Mouse (Mus musculus): ENCODE data around the gene Rims4. TPM values are rescaled to one million over a fixed set of nuclear protein-coding genes. Genes with fewer than 3 reads are reported as not detected.

The Rims4 gene
- total RNA-seq, 2 experiments from 2014 or later = not detected

Other genes starting within 250 kb of the Rims4 start
- gene Ada, start 168.4 kb downstream of the Rims4 start, total RNA-seq (2014; fragmentation: Nextera tagmentation) = 14.7 and 22.8 TPM in 2 replicates
- 17.0 and 19.3 TPM in 2 replicates for gene Ada, start 168.4 kb downstream of the Rims4 start, total RNA-seq (2017)
- not detected in 2 replicates for gene Ccn5, start 97.8 kb downstream of the Rims4 start, total RNA-seq (2014; fragmentation: Nextera tagmentation)
- gene Ccn5, start 97.8 kb downstream of the Rims4 start, total RNA-seq (2017) = not detected in 2 replicates
- gene Kcnk15, start 65.0 kb downstream of the Rims4 start, total RNA-seq (2014; fragmentation: Nextera tagmentation) = not detected in 2 replicates
- not detected in 2 replicates for gene Kcnk15, start 65.0 kb downstream of the Rims4 start, total RNA-seq (2017)
- 125 and 137 TPM in 2 replicates for gene Ywhab, start 76.3 kb upstream of the Rims4 start, total RNA-seq (2014; fragmentation: Nextera tagmentation)
- 64.1 and 69.6 TPM in 2 replicates for gene Ywhab, start 76.3 kb upstream of the Rims4 start, total RNA-seq (2017)
- not detected in 2 replicates for gene Pabpc1l, start 106.8 kb upstream of the Rims4 start, total RNA-seq (2014; fragmentation: Nextera tagmentation)
- gene Pabpc1l, start 106.8 kb upstream of the Rims4 start, total RNA-seq (2017) = not detected in 2 replicates
- gene Stk4, start 151.6 kb upstream of the Rims4 start, total RNA-seq (2014; fragmentation: Nextera tagmentation) = 132 and 145 TPM in 2 replicates
- gene Stk4, start 151.6 kb upstream of the Rims4 start, total RNA-seq (2017) = 123 and 133 TPM in 2 replicates
- 58.6 and 64.2 TPM in 2 replicates for gene Tomm34, start 152.5 kb upstream of the Rims4 start, total RNA-seq (2014; fragmentation: Nextera tagmentation)
- 41.7 and 51.4 TPM in 2 replicates for gene Tomm34, start 152.5 kb upstream of the Rims4 start, total RNA-seq (2017)

All from granulocyte monocyte progenitor cell, adult 5-6 weeks (primary cell).